Comparison of ENCODE assay signal across 12 mouse cellular contexts in the genomic region with DNA sequence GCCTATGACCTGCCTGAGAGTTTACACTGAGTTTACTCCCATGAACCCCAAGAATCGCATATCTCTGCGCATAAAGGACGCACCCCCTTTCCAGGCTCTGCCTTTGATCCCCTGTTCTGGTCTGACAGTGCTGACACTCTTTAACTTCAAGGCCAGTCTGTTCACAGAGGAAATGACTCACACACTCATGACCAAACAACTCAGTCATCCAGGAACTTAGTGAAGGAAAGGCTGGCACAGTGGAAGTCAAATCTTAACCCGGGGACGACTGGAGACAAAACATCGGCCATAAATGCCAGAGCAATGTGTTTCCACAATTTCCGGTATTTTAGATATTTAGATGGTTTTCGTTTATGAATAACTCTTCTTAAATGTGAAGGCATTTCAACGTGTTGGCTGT. TPM values are rescaled to one million over a fixed set of nuclear protein-coding genes. Genes with fewer than 3 reads are reported as not detected.
DNase-seq lines count a peak whose midpoint lies in the region; ATAC-seq and TF ChIP-seq lines count a peak whose summit lies in the region.
"Had no signal": no experiment of that assay in that cellular context is flagged by ENCODE, and none has a peak within 500 bp of the region (broad histone marks: within the 10 kb centered on the region; RNA-seq: fewer than 3 reads in every experiment).

No protein-coding gene starts in this region.

- H3K4me1 ChIP-seq in embryonic fibroblast, embryonic 13.5 days (ENCODE audit: control insufficient read depth, insufficient read depth, low read length), result peaks cover 24% of the 10 kb centered on the region
- H3K4me1 ChIP-seq in lung, embryonic 15.5 days, result peaks cover 23% of the 10 kb centered on the region
- H3K4me1 ChIP-seq: neural tube, embryonic 12.5 days had no signal

- H3K9me3 ChIP-seq in lung, embryonic 15.5 days, result no peaks in the 10 kb centered on the region
- H3K9me3 ChIP-seq: neural tube, embryonic 12.5 days had no signal

- 36% methylated on average over 9 of the region's 9 CpGs for WGBS in lung, embryonic 15.5 days

- no peak overlapping the region for H3K4me2 ChIP-seq in lung, embryonic 15.5 days
- H3K4me2 ChIP-seq: hindbrain, embryonic 14.5 days; limb, embryonic 13.5 days; neural tube, embryonic 12.5 days had no signal

- peak; percentile 34 for DNase-seq in gastrocnemius, adult 18-20 months (ENCODE audit: low spot score)
- DNase-seq in gastrocnemius, postnatal 36 days, result no peak
- DNase-seq in 3T3-L1 (ENCODE audit: low read depth, low spot score), result peak; percentile 97
- no peak for DNase-seq in right cerebral cortex, adult 18-20 months
- no peak for DNase-seq in frontal cortex, postnatal 25 days (ENCODE audit: low spot score in 2 of 2)
- DNase-seq in gastrocnemius, postnatal 25 days, result no peak

- 0 out of 2 replicates have a peak, but pooled peaks have one; percentile 62 for ATAC-seq in lung, embryonic 15.5 days (ENCODE audit: borderline replicate concordance, extremely low read depth, low FRiP score, low TSS enrichment)
- ATAC-seq: CD4-positive, CD25-positive, alpha-beta regulatory T cell, adult 4 months had no signal

- no peak for TF ChIP-seq CTCF in embryonic fibroblast, embryonic 13.5 days (IDR thresholded peaks at IDR 0.05; ENCODE audit: borderline replicate concordance, insufficient read depth, low read length)

- TF ChIP-seq POLR2A in embryonic fibroblast, embryonic 13.5 days (IDR thresholded peaks at IDR 0.05; ENCODE audit: low read depth, low read length), result no peak

- peak overlapping the region; percentile 91 for H3K27ac ChIP-seq in embryonic fibroblast, embryonic 13.5 days (ENCODE audit: insufficient read depth, low read length)
- H3K27ac ChIP-seq in lung, embryonic 15.5 days, result peak overlapping the region; percentile 32; the same call in 1 of the 2 replicates
- H3K27ac ChIP-seq: hindbrain, embryonic 14.5 days; limb, embryonic 13.5 days; neural tube, embryonic 12.5 days had no signal

- intact Hi-C loops in gastrocnemius, postnatal 36 days (cut with DNase I), result no loop called here

- H3K36me3 ChIP-seq in lung, embryonic 15.5 days, result no peaks in the 10 kb centered on the region
- H3K36me3 ChIP-seq: neural tube, embryonic 12.5 days had no signal

- H3K27me3 ChIP-seq in lung, embryonic 15.5 days, result no peaks in the 10 kb centered on the region
- H3K27me3 ChIP-seq: limb, embryonic 13.5 days; neural tube, embryonic 12.5 days had no signal

- H3K9ac ChIP-seq in lung, embryonic 15.5 days, result no peak overlapping the region
- H3K9ac ChIP-seq: hindbrain, embryonic 14.5 days; limb, embryonic 13.5 days; neural tube, embryonic 12.5 days had no signal

- H3K4me3 ChIP-seq in embryonic fibroblast, embryonic 13.5 days (ENCODE audit: insufficient read depth, low read length), result no peak overlapping the region
- H3K4me3 ChIP-seq in lung, embryonic 15.5 days, result no peak overlapping the region
- H3K4me3 ChIP-seq: limb, embryonic 13.5 days; neural tube, embryonic 12.5 days had no signal

RNA-seq across cellular contexts. Expression of gene Lrrfip1, which starts 25.4 kb away (rescaled TPM):
- total RNA-seq in gastrocnemius, adult 18-20 months (2021), result 100 to 1,000 TPM; 119 to 121 TPM
- total RNA-seq in gastrocnemius, postnatal 36 days (2021), result 100 to 1,000 TPM; 159 to 165 TPM
- 109 and 170 TPM in 2 replicates for polyA plus RNA-seq in embryonic fibroblast, embryonic 13.5 days (2011; ENCODE audit: insufficient read length, low read depth, missing spikeins)
- 54.8 and 60.6 TPM in 2 replicates for polyA plus RNA-seq in lung, embryonic 15.5 days (2015; fragmentation: Nextera tagmentation; extraction: Ambion mirVana)
- 100 to 1,000 TPM; 143 to 163 TPM for total RNA-seq in gastrocnemius, postnatal 25 days (2021)

RNA-seq across cellular contexts. Expression of gene Rab17, which starts 54.5 kb away (rescaled TPM):
- total RNA-seq in gastrocnemius, adult 18-20 months (2021), result not detected
- total RNA-seq in gastrocnemius, postnatal 36 days (2021), result not detected
- not detected in 2 replicates for polyA plus RNA-seq in embryonic fibroblast, embryonic 13.5 days (2011; ENCODE audit: insufficient read length, low read depth, missing spikeins)
- 3.1 and 3.8 TPM in 2 replicates for polyA plus RNA-seq in lung, embryonic 15.5 days (2015; fragmentation: Nextera tagmentation; extraction: Ambion mirVana)
- total RNA-seq in gastrocnemius, postnatal 25 days (2021), result not detected
- polyA plus RNA-seq: CD4-positive, CD25-positive, alpha-beta regulatory T cell, adult 4 months; hindbrain, embryonic 14.5 days; neural tube, embryonic 12.5 days had no signal

Comparison
In these comparisons a context has a peak if more than half of its experiments do, and no peak if none do; other contexts are left out.
1. DNase-seq: peak in gastrocnemius, adult 18-20 months (single experiment) and 3T3-L1 (single experiment); none in gastrocnemius, postnatal 36 days (0 of 2), right cerebral cortex, adult 18-20 months (single experiment), frontal cortex, postnatal 25 days (0 of 2) and gastrocnemius, postnatal 25 days (single experiment).